Mouse (Mus musculus): ENCODE results near the gene Mettl7a2. TPM values are rescaled to one million over a fixed set of nuclear protein-coding genes. Genes with fewer than 3 reads are reported as not detected.

Gene Mettl7a2
- total RNA-seq, 1 experiment from 2014 or later = not detected

DNA sequence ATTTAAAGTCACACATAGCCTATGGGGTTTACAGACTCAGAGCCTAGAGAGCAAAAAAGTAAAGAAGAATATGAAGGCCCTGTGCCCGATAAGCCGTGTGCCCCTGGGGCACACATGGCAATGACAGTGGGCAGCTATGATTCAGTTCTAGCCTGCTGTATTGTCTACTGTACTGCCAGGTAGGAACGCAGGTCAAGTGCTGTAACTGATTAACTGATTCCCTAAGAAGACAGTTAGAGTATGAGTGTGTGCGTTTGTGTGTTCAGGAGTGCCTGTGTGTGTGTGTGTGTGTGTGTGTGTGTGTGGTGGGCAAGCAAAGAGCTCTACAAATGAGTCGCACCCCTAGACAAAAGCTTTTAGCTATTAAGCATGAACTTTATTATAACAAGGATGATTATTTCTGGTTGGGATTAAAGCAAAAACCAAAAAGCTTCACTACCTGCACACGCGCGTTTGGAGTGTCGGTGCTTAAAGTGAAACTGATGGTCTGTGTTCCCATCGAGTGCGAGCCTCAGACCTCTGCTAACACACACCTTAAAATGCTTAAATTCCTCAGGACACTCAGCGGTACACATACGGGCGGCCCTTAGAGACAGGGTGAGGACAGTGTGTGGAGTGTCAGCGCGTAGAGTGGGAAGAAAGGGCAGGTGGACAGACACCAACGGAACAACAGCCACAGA, 34.7 kb downstream of the Mettl7a2 start:
- ATAC-seq (ENCODE audit: extremely low read depth, insufficient number of reproducible peaks, low FRiP score, poor library complexity, severe bottlenecking) = no peak

DNA sequence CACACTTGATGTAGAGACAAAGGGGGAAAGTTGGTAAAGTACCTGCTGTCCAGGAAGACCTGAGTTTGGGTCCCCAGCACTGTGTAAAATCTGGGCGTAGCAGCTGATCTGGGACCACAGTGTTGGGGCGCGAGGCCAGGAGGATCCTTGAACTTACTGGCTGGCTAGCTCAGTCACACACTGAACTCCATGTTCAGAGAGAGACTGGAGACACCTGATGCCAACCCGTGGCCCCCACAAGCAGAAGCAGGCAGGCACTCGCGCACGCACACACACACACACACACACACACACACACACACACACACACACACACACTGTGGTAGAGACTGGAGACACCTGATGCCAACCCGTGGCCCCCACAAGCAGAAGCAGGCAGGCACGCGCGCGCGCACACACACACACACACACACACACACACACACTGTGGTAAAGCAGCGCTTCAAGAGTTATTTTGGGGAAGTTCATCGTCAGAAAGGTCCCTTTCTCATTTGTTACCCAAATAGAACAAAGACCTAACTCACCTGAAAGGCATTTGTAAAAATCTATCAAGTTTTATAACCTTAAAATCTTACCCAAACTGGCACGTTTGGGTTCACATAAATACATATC, 35.3 kb downstream of the Mettl7a2 start:
- ATAC-seq (ENCODE audit: extremely low read depth, insufficient number of reproducible peaks, low FRiP score, poor library complexity, severe bottlenecking) = no peak

DNA sequence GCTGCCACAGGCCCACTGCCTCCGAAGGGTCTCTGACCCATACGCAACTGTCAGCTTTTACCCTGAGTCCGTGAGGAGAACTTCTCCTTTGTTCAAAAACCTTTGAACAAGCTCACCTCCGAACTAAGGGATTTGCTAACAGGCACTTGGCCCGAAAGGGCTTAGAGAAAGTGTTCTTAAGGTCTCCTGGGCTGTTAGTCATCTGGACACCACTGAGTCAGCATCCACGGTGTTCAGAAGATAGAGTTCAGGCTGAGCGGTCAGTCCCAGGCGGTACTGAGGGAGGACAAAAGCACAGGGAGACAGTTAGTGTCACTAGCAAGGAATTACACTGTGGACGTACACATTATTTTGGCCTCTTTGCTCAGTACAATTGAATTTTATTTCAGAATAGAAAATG, 35.9 kb downstream of the Mettl7a2 start:
- ATAC-seq (ENCODE audit: extremely low read depth, insufficient number of reproducible peaks, low FRiP score, poor library complexity, severe bottlenecking) = no peak

GRCm38 (mm10) chr15:100391066-100391465, 38.1 kb downstream of the Mettl7a2 start:
- no peak for ATAC-seq (ENCODE audit: extremely low read depth, insufficient number of reproducible peaks, low FRiP score, poor library complexity, severe bottlenecking)

DNA sequence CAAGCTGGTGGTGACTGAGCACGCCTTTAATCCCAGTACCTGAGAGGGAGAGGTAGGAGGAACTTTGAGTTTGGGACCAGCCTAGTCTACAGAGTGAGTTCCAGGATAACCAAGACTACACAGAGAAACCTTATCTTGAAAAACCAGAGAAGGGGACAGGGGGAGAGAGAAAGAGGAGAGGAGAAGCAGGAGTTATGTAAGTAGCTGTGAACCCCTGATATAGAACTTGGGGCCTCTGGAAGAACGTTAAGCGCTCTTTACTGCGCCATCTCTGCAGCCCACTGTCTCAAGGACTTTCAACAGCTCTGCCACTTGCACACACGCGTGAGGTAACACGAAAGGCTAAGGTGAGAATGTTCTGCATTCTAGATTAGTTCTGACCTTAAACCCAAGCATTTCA, 38.6 kb downstream of the Mettl7a2 start:
- ATAC-seq (ENCODE audit: extremely low read depth, insufficient number of reproducible peaks, low FRiP score, poor library complexity, severe bottlenecking) = no peak

- ATAC-seq (ENCODE audit: extremely low read depth, insufficient number of reproducible peaks, low FRiP score, poor library complexity, severe bottlenecking) = no peak
Observed at GRCm38 (mm10) chr15:100393016-100393415, 40.0 kb downstream of the Mettl7a2 start.

GRCm38 (mm10) chr15:100395561-100395960, 42.6 kb downstream of the Mettl7a2 start:
- ATAC-seq (ENCODE audit: extremely low read depth, insufficient number of reproducible peaks, low FRiP score, poor library complexity, severe bottlenecking) = no peak

DNA sequence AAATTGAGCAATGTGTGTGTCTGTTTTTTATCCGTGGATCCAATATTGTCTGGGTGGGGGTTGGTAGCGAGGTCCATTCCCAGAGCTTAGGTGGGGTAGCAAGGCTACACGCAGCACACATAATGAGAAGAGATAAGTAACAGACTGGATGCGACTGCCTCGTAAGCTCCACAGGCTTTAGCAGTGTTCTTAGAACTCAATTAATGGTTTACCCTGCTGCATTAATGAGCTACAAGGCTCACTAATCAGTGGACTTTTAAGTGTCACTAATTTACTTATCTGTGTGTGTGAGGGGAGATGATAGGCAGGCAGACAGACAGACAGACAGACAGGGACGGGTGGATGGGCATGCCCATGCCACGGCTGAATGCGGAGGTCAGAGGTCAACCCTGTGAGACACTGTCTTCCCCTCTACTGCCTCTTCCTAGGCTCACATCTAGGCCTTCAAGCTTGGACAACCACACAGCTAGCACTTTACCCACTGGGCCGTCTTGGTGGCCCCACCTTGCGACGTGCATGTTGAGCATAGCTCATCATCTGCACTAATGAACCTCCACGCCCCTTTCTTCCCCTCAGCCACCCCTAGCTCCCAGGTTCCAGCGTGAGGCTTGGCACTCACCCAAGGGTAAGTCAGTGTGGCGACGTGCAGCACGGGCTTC, 47.7 kb downstream of the Mettl7a2 start:
- no peak for ATAC-seq (ENCODE audit: extremely low read depth, insufficient number of reproducible peaks, low FRiP score, poor library complexity, severe bottlenecking)

DNA sequence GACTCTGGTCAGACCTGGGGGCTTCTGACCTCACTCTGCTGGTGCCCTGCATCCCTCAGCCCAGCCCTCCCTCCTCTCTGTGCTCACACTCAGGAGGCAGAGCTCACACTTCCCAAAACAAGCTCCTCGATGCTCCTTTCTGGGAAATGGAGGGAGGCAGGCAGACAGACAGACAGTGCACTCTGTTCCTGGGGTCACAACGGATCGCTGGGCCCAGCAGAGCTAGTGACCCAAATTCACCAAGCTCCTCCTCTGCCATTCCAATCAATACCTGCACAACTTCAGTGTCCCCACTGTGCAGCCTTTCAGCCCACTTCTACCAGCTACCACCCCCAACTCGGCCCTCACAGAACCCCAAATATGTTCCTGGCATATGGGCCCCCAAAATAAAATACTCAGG, 48.8 kb downstream of the Mettl7a2 start:
- ATAC-seq (ENCODE audit: extremely low read depth, insufficient number of reproducible peaks, low FRiP score, poor library complexity, severe bottlenecking) = no peak

DNA sequence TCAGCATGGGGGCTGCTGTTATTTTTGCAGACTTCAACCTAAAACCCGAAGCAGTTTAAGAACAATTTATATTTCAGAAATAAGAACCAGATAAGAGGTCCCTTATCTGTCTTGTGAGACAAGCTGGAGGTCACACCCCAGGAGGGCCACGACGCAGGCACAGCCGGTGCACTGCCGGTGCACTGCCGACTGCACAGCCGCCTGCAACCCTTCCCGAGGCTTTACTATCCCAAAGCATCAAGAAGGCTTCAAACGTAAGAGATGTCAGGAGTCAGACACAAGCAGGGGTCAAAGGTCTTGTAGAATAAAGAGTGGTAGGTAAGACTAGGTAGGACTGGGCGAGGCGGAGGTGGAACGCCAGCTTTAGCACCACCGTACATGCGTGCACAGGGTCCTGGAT, 49.3 kb downstream of the Mettl7a2 start:
- no peak for ATAC-seq (ENCODE audit: extremely low read depth, insufficient number of reproducible peaks, low FRiP score, poor library complexity, severe bottlenecking)

- ATAC-seq (ENCODE audit: extremely low read depth, insufficient number of reproducible peaks, low FRiP score, poor library complexity, severe bottlenecking) = no peak
Observed at GRCm38 (mm10) chr15:100402798-100403197, 49.8 kb downstream of the Mettl7a2 start.

DNA sequence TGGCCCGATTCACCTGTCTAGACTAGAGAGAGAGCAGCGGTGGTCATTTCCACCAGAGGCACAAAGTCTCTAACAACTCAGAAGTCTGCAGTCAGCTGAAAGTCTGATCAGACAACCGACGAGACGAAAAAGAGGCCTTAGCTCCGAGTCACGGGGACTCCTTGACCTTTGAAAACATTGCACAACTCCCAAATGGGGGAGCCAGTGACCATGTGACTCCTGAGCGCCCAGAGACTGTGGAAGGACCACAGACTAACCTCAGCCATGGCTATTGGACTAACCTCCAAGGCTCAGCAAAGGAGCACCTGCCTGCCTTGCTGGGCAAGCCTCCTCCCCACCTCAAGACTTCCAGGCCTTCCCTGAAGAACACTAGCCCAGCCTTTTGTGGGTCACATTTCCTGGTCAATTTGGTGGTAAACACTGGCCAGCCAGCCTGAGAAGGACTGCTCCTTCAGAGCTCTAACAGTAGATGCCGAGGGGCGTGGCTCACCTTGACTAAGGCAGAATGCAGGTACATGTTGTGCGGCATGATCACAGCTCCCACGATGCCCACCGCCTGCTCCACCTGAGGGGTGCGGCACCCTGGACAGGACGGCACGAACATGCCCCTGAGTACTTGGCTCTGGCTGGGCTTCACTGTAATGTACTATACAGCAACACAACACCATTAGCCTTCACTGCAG, 50.5 kb downstream of the Mettl7a2 start:
- no peak for ATAC-seq (ENCODE audit: extremely low read depth, insufficient number of reproducible peaks, low FRiP score, poor library complexity, severe bottlenecking)

GRCm38 (mm10) chr15:100406088-100406487, 53.1 kb downstream of the Mettl7a2 start:
- ATAC-seq (ENCODE audit: extremely low read depth, insufficient number of reproducible peaks, low FRiP score, poor library complexity, severe bottlenecking) = no peak

DNA sequence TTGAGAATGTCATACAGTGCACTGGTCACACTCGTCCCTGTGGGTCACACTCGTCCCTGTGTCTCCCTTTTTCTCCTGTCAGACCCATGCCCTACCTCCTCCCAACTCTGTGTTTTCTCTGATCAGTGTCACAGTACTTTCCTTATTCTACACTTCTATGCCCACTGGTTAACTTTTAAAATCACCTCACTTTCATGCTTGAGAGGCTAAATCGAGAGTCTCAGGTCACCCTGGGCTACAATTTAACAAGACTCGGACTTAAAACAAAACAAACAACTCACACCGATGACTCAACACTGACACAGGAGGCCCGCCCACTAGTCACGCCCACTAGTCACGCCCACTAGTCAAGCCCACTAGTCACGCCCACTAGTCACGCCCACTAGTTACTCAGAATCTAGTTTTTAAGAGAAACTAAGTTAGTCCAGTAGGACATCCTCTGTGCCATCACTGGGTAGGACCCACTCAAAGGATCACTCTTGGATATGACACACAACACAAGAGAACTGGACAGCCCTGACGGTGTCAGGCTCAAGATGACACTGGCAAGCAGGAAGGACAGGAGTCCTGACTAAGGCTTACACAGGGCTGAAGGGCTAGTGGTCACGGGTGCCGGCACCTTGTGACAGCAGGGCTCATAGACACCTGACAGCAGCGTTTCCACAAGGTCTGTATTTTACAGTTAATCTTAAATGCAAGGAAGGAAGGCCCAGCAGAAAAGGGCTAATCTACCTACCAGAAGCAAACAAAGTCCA, 58.1 kb downstream of the Mettl7a2 start:
- 0 out of 2 replicates have a peak, but pooled peaks have one; percentile 23 for ATAC-seq (ENCODE audit: extremely low read depth, insufficient number of reproducible peaks, low FRiP score, poor library complexity, severe bottlenecking)

Other genes starting within 250 kb of the Mettl7a2 start
- 81.8 and 86.3 TPM in 2 replicates for gene Atf1, start 125.4 kb upstream of the Mettl7a2 start, total RNA-seq (2017)
- gene Tmprss12, start 72.4 kb upstream of the Mettl7a2 start, total RNA-seq (2017) = not detected in 2 replicates
- gene Mettl7a1, start 49.1 kb upstream of the Mettl7a2 start, total RNA-seq (2017) = 18.3 and 21.2 TPM in 2 replicates
- gene Mettl7a3, start 18.3 kb upstream of the Mettl7a2 start, total RNA-seq (2017) = not detected in 2 replicates
- not detected in 2 replicates for gene Methig1, start 51 bp upstream of the Mettl7a2 start, total RNA-seq (2017)
- not detected in 2 replicates for gene Higd1c, start 11.3 kb downstream of the Mettl7a2 start, total RNA-seq (2017)
- gene Gm5475, start 68.9 kb downstream of the Mettl7a2 start, total RNA-seq (2017) = not detected in 2 replicates
- gene Slc11a2, start 71.9 kb downstream of the Mettl7a2 start, total RNA-seq (2017) = 7.6 and 7.9 TPM in 2 replicates
- gene Letmd1, start 115.8 kb downstream of the Mettl7a2 start, total RNA-seq (2017) = 28.9 and 30.2 TPM in 2 replicates
- 2.9 and 3.1 TPM in 2 replicates for gene Csrnp2, start 142.3 kb downstream of the Mettl7a2 start, total RNA-seq (2017)
- gene Tfcp2, start 198.8 kb downstream of the Mettl7a2 start, total RNA-seq (2017) = 6.5 and 12.8 TPM in 2 replicates
- gene Pou6f1, start 246.8 kb downstream of the Mettl7a2 start, total RNA-seq (2017) = 16.7 and 27.8 TPM in 2 replicates

All from neutrophil, adult 5-6 weeks (primary cell).